Mouse (Mus musculus): ENCODE data around the gene Fam76a.
"Not testable (repeated sequence)": the region's sequence is repeated elsewhere in the genome, so short reads cannot be mapped to it uniquely, and the experiment has no call there.

Fam76a gene

DNA sequence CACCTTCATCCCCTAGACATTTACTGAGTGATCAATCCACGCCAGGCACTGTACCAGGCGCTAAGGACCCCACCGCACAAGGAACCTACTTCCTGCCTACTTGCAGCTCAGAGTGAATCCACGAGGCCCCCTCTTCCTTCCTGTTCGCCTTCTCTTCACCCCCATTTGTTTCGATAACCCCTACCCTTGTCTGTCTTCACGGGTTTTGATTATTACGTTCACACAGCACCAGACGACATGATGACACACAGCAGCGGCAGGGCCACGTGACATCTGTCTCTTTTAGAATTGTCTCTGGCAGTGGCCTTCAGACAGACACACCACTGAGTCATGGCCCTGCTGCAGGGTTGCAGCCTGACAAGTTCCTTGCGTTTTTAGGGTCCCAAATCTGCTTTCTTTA lies 21.7 kb upstream of the Fam76a start:
- DNase-seq = no peak

DNA sequence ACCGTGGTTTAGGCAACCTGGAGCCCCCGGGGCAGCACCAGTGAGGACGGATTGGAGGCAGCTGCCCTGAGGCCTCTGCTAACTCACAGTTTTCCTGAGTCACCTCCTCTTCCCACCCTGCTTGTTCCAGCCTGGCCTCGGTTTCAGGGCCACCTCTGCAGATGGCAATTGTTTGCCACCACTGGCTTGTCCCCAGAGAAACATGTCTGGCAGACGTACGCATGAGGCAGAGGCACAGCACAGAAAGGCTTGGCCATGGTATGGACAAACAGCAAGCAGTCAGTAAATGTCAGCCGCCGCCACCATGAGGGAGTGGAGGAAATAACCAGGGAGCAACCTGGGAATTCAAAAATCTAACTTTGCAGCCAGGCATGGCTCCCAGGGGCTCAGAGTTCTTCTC lies 20.7 kb upstream of the Fam76a start:
- DNase-seq = no peak

DNA sequence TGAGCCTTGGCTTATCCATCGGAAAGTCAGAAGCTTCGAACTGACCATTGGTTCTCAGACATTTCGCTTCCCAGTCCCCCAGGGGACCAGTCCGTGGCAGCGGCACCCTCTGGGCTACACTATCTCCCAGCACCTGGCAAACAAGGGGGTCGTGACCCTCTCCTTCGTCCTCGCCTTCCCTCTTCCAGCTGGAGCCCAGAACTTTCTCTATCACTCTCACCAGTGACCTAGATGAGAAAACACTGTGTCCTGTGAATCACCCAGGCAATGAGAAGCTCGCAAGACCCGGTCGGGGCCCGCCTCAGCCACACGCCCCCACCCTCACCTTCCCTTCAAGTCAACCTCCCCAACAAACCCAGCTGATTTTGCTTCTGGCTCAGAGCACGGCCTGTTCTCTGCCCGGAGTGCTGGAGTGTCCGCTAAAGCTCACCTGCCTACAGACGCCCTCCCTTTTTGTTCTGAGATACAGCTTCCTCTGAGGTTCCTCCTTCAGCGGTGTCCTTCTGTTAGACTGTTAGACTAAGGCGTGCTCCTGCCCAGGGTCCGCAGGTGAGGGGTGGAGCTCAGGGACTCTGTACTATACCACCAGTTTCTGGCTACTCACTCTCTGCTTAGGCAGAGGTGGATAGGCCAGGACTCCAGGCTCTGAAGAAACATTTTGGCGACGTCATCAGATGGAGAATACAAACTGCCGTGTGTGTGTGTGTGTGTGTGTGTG lies 18.8 kb upstream of the Fam76a start:
- DNase-seq = no peak

DNA sequence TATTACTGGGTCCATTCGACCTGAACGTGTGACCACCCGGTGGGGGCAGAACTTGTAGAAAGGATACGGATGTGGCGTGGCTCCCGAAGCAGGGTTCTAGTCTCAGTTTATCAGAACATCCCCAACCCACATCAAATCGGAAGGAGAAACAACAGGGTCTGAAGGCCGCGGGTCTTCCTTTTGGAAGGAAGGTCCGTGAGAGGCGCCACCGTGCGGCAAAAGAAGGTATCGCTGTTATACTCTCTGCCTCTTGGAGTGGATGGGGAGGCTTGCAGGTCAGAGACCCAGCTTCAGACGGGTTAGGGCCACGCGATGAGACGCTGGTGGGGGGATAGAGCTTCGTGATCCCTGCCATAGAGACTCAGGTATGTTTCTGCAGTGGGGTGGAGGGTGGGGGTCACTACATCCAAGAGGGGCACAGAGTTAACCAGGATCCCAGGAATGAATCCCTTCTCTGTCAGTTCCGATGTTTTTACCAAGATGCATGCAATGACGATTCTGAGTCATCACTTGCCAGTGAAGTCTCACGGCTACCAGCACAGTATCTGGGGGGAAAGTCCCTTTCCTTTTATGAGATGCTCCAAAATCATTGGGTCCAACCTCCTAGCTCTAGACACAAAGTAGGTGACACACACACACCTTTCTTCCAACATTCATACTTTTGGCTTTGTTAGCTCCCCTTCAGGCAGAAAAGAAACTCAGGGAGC lies 17.2 kb upstream of the Fam76a start:
- DNase-seq = peak; percentile 64

DNA sequence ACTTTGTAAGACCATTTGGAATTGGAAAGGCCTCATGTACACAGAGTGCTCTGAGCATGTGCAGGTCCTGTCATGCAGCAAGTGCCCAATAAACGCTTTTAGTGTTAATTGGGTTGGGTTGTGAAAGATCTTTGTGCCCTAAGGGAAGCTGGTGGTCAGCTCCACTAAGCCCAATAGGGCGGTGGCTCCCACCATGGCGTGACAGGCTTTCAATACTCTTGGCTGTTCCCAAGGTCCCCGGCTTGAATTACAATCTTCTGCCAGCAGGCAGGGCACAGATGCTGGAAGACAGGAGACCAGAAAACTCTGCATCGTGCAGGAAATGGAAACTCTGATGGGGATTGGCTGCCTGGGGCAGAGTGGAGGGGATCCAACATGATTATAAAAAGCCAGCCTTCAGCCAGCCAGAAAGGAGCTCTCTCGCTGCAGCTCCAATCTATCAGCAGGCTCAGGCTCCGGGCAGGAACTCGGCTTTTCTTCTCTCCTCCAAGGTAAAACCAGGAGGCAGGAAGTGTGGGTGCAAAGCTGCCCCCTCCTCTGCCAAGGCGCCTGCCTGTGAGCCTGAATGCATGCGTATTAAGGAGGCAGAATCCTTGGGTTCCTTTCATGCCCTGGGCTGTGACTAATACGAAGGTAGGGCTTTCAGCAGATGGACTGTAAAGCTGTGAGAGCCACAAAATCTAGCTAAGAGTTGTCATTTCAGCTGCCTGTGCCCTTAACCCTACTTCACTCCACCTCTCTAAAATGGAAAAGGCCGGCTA lies 16.0 kb upstream of the Fam76a start:
- DNase-seq = peak; percentile 45

DNA sequence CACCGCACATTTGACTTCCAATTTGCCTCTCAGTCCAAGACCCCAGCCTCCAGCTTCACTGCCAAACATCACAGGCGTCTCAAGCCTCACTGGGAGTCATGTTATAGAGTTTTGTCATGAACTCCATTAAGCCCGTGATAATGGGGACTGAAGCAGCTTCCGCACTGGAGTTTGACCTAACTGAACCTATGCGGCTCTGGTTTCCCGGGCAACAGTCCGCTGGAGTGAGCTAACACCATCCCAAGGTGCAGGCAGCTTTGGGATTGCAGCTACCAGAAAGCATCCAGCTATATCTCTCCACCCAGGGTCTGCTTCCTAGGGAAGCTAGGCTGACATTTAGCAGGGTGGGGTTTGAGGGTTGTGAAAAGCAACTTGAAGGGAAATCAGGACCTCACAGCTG lies 12.3 kb upstream of the Fam76a start:
- no peak for DNase-seq

DNA sequence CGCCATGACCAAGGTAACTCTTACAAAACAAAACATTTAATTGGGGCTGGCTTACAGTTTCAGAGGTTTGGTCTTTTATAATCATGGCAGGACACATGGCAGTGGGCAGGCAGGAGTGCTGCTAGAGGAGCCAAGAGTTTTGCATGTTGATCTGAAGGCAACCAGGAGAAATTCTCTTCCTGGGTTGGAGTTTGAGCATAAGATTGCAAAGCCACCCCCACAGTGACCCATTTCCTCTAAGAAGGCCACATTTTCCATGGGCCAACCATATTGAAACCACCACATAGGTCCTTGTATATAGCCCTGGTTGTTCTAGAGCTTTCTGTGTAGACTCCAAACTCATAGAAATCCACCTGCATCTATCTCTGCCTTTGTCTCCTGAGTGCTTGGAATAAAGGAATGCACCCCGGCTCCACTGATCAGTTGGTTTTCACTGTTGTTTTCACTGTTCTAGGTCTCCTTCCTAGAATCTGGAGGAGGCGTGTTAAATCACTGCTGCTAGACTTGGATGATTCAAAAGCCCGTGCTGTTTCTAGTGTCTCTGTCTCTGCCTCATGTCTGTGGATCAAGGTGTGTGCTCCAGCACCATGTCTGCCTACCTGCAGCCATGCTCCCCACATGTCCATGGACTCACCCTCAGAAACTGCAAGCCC lies 10.5 kb upstream of the Fam76a start:
- DNase-seq = no peak

DNA sequence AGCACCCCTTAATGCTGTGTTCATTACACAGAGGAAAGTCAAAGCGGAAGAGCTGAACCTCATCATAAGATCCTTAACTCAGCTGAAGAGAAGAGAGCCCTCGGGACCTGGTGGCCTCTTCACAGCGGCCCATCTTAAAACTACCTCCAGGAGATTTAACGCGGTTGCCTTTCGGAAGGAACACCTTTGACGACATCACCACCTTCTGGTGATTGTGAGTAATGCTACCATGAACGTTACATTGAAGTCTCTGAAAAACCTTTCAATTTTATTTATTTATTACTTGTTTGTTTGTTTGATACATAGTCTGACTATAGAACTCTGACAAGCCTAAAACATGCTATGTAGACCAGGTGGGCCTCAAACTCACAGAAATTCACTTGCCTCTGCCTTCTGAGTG lies 8.4 kb upstream of the Fam76a start:
- DNase-seq = peak; percentile 68

DNA sequence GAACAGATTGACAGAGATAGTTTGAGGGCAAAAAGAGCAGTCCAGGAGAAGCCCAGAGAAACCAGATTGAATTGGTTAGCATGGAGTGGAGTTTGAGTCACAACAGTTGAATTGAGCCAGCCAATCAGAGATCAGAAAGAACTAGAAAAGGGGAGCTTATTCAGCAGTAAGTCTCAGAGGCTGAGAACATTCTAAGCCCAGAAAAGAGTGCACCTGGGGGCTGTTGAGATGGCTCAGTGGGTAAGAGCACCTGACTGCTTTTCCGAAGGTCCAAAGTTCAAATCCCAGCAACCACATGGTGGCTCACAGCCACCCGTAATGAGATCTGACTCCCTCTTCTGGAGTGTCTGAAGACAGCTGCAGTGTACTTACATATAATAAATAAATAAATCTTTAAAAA lies 4.2 kb upstream of the Fam76a start:
- peak; percentile 76 for DNase-seq

DNA sequence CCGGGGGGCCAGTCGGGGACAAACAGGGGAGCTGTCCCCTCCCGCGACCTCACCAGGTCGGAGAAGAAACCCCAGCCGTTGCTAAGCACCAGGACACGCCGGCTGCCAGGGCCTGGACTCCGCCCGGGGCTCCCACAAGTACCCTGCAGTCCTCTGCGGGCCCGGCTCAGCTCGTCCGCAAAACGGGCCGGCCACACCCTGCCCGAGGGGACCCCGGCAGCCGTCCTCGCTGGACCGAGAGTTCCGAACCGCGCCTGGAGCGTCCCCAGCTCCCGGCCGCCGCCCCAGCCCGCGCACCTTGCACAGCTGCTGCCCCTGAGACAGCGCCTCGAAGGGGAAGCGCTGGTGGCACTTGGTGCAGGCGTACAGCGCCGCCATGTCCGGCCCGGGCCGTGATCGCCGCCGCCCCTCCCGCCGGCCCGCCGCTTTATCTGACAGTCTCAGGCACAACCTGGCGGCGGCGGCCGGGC lies 262 bp downstream of the Fam76a start:
- DNase-seq = no peak

DNA sequence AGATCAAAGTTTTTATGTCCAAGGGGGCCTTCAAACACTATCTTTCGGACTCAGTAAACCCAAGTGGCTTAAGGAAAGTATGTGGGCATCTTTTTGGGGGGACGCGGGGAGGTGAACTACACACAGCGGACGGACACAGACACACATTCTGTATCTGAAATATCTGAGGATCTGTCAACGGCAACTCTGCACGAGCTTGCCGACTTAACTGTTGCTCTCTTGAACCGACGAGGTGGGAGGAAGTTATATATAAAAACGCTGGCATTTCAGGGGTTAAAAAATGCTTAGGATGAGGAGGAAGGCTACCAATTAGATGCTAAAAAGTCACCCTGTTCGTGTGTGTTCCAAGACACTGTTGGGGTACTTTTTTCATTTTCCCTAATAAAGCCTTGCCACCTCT lies 870 bp downstream of the Fam76a start:
- DNase-seq = no peak

DNA sequence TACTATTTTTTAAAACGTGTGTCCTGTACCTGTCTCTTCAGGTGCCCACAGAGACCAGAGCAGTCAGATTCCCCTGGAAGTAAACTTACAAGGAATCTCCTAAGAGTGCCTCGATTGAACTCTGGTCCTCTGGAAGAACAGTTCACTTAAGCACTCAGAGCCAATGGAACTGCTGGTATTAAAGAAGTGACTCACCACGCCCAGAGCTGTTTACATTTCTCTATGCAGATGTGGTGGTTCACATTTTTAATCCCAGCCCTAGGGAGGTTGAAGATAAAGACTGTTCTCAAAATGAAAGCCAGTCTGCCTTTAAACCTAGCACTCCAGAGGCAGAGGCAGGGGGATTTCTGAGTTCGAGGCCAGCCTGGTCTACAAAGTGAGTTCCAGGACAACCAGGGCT lies 2.2 kb downstream of the Fam76a start:
- DNase-seq = no peak

DNA sequence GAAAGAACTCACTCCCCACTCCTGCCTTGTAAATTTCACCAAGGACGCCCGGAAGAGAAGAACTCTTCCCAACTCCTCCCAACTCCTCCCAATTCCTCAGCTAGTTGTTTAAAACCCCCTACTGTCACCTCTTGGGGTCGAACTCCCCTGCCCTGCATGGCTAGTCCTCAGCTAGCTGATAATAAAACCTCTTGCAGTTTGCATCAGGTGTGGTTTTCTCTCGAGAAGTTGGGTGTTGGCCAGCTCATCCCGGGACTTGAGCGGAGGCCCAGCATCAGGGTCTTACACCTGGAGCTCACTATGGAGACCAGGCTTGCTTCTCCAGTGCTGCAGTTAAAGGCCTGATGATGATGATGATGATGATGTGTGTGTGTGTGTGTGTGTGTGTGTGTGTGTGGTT lies 3.9 kb downstream of the Fam76a start:
- not testable (repeated sequence) for DNase-seq

DNA sequence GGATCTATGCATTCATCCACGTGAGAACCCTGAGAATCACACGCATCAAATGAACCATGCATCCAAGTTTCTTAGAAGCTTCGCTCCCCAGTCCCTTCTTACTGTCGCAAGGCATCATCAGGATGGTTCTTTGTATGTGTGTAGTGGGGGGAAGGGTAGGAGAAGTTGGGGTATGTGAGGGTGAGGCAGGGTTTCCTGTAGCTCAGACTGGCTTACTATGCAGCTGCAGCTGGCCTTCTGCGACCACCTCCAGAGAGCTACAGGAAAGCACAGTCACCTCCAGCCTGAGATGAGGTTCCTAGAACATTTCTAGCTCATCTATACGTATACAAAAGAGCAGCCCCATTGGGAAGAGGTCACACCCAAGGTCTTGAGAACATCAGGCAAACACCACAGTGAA lies 10.2 kb downstream of the Fam76a start:
- DNase-seq = no peak

DNA sequence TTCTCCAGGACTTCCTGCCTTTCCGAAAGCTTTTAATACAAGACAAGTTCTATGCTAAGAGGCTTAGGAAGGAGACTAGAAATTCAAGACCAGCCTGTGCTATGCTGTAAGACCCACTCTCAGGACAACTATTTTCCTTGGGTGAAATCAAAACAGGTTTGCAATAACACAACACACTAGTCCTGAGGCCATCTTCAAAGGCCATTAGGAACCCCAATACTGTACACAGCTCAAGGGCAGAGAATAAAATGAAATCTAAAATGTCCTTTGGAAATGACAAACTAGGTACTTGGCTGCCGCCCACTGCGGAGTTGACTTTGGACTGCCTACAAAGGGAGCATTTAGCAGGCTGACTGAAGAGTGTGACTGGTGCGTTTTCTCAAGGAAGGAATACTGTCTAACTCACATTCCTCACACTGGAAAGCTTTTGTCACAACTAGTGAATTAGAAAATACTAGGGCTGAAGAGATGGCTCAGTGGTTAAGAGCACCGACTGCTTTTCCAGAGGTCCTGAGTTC lies 16.5 kb downstream of the Fam76a start:
- peak; percentile 81 for DNase-seq

DNA sequence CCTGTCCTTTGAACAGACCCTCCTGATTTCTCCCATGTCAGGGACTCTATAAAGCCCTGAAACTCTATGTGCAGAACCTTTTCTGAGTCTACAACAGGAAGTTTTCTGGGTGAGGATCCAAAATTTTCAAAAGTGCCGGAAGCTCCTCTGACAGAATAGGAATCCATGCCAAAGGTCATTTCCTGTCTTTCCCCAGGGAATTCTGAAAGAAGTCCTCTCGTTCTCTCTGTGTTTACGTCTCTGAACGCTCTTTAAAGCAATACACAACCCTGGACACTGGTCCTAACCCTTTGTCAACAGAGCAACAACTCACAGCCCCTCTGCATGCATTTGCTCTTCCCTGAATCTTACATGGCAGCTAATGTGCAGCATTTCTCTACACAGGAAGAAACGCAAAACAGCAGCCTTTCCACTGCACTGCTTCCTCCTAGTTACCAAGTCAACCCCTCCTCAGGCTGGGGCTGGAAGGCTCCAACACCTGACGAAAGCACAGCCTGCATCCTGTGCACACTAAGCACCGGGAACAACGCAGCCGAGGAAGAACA lies 17.5 kb downstream of the Fam76a start:
- DNase-seq = peak; percentile 74

DNA sequence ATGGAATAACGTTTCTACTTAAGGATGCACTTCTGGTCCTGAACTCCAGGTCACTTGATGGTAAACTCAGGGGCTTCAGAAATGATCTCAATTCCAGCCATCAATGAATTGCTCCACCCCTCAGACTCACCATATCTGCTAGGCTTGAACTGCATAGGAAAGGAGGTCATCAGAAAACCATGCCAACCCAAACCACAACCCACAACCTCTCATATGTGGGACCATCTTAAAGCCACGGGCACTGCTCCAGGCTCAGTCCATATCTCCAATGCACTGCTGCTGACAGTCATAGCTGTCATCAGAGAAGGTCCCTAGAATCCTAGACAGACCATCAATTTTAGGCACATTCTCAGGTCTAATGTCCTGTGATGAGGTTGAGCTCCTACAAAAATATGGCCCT lies 18.3 kb downstream of the Fam76a start:
- no peak for DNase-seq

DNA sequence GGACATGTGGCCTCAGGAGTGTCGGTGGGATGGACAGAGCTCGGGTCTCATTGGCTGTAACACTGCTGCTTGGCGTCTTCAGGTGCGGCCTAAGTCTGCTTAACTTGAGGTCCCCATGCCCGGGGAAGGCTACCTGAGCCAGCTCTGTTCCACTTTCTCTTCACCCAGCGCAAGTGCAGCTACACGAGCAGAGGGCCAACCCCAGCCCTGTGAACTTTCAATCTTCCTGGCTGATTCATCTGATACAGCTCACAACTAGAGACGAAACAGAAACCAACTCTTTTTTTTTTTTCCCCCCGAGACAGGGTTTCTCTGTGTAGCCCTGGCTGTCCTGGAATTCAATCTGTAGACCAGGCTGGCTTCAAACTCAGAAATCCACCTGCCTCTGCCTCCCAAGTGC lies 24.2 kb downstream of the Fam76a start:
- DNase-seq = no peak

DNA sequence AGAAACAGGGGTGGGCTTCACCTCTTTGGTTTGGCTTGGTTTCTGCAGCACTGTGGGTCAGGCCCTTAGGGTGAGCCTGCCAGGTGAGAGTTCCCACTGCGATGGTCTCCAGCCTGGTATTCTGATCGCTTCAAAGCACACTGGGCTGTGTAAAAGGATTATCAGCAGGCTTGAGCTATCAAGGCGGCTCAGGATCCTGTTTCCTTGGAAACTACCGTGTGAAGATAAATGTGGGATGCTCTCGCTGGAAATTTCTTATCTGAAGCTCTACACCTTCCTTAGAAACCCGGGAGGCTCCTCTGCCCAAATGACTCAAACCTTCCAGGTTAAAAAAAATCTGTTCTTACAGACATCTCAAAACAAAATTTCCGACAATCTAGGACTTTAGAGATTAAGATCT lies 28.0 kb downstream of the Fam76a start:
- DNase-seq = no peak

DNA sequence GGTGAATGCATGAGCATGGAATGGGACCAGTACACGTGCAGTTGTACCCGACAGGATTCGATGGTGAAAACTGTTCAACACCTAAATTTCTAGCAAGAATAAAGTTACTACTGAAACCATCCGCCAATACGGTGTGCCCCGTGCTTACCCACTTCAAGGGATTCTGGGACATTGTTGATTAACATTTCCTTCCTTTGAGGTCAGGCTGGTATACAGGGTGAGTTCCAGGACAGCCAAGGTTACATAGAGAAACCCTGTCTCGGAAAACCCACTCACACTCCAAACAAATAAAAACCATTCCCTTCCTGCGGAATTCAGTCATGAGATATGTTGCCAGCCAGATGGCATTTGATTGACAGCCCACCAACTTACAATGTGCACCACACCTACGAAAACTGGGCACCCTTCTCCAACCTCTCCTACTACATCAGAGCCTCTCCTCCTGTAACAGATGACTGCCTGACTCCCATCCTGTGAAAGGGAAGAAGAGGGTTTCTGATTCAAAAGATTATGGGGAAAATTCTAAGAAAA lies 37.4 kb downstream of the Fam76a start:
- no peak for DNase-seq

DNA sequence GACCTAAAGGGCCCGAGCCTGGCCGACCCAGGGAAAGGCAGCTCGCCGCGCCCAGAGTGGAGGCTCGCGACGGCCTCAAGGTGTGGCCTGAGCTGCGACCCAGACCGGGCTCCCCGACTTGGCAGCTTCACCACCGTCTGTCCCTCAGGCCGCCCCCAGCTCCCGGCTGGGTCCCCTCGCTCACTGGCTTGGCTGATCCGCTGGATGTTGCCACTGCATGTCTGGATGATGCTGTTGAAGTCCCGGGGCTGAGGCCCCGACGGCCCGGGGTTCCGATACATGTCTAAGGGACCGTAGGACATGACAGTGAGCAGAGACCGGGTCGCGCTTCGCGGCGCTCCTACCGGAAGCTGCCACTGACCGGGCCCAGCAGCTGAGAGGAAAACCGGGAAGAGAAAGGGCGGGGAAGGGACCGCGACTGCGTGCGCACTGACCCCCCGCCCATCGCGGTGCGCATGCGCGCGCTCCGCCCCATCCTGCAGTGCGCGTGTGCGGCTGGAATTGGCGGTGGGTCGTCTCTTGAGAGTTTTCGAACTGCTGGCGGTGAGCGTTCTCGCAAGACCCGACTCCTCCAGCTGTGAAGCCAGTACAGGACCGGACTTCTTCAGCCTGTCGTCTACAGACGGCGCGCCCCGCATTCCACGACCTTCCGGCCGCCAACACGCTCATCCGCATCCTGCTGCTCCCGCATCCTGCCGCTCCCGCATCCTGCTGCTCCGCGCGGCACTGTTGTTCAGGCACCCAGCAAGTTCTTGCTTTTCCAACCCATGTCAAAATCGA lies 38.1 kb downstream of the Fam76a start, which contains the start of gene Stx12:
Gene Stx12, minus strand, starts transcription at position 446 of the 780 bp plus-strand sequence.
- DNase-seq = peak; percentile 91
